Mouse (Mus musculus) cerebellum, adult 2 months (tissue): ENCODE results near the gene Matn4. TPM values are rescaled to one million over a fixed set of nuclear protein-coding genes. Genes with fewer than 3 reads are reported as not detected.

Source experiments
- DNase-seq, 2 experiments: peaks; one replicate each; pipeline ENCODE4 v3.0.0; 2021
- H3K27ac ChIP-seq: fragments of 200-500 bp; 2 replicates; pipeline ENCODE4 v1.5.1; 2012; ENCODE audit warnings: low read length, control low read depth, inconsistent platforms; ENCODE audit not compliant: insufficient read depth
- H3K27me3 ChIP-seq: fragments of 200-500 bp; 2 replicates; pipeline ENCODE4 v1.6.1; 2012; ENCODE audit warnings: inconsistent platforms, mild to moderate bottlenecking, low read length, moderate library complexity; ENCODE audit not compliant: control insufficient read depth, insufficient read depth
- H3K4me1 ChIP-seq: fragments of 200-500 bp; 2 replicates; pipeline ENCODE4 v1.6.1; 2011; ENCODE audit warnings: low read length; ENCODE audit not compliant: control insufficient read depth, insufficient read depth
- H3K4me3 ChIP-seq: fragments of 200-500 bp; replicated peaks from 2 replicates; pipeline ENCODE3; 2011; ENCODE audit warnings: mild to moderate bottlenecking, low read depth, low read length, control low read depth; ENCODE audit not compliant: insufficient read depth
- CTCF ChIP-seq: fragments of 200-500 bp; IDR thresholded peaks from 2 replicates; pipeline ENCODE4 v1.5.1; 2011; ENCODE audit warnings: low read depth, mild to moderate bottlenecking, control low read depth, low read length, moderate library complexity, borderline replicate concordance; ENCODE audit not compliant: insufficient read depth
- POLR2A ChIP-seq: fragments of 200-500 bp; IDR thresholded peaks from 2 replicates; pipeline ENCODE4 v1.6.1; 2011; ENCODE audit warnings: low read length, control low read depth, borderline replicate concordance; ENCODE audit not compliant: insufficient read depth
- WGBS: fragments of 180-500 bp; shearing (Covaris S2); methylation state at CpG from one replicate; pipeline ENCODE4 v1.1.7; 2018; 5-methylcytosine and 5-hydroxymethylcytosine counted together
- polyA plus RNA-seq: library from polyadenylated mRNA; depleted of rRNA; stranded (reverse); fragments of >200 nt; gene quantifications from 2 replicates; pipeline ENCODE4 v1.2.3, GENCODE M21; 2012

The Matn4 gene
- polyA plus RNA-seq, 1 experiment: 5.9 TPM

- H3K4me3 ChIP-seq: no peak overlapping the region
- no peaks in the 10 kb centered on the region for H3K4me1 ChIP-seq
- 52% methylated on average over 3 of the region's 3 CpGs for WGBS
- peak in 1 of 2 experiments; percentile 53 for DNase-seq
- TF ChIP-seq POLR2A (no peak), CTCF (no peak)
- no peaks in the 10 kb centered on the region for H3K27me3 ChIP-seq
- peak overlapping the region; percentile 32; the same call in 1 of the 2 replicates for H3K27ac ChIP-seq
Measured at GRCm38 (mm10) chr2:164439001-164439421, 34.1 kb upstream of the Matn4 start.

- no peaks in the 10 kb centered on the region for H3K27me3 ChIP-seq
- H3K4me1 ChIP-seq: no peaks in the 10 kb centered on the region
- no peak overlapping the region for H3K4me3 ChIP-seq
- peak overlapping the region; percentile 41 for H3K27ac ChIP-seq
- WGBS: 75% methylated on average over 8 of the region's 8 CpGs
- no peak for TF ChIP-seq CTCF
- no peak for TF ChIP-seq POLR2A
- no peak for DNase-seq
Measured at GRCm38 (mm10) chr2:164438257-164438656, 33.3 kb upstream of the Matn4 start.

GRCm38 (mm10) chr2:164437710-164438109 lies 32.8 kb upstream of the Matn4 start:
- peak overlapping the region; percentile 41; the same call in 1 of the 2 replicates for H3K27ac ChIP-seq
- H3K4me3 ChIP-seq: peak overlapping the region; percentile 16
- no peak for DNase-seq
- WGBS: 74% methylated on average over 6 of the region's 6 CpGs
- TF ChIP-seq POLR2A (no peak), CTCF (no peak)
- no peaks in the 10 kb centered on the region for H3K27me3 ChIP-seq
- H3K4me1 ChIP-seq: no peaks in the 10 kb centered on the region

- Histone ChIP-seq H3K27ac (peak overlapping the region; percentile 17; the same call in 1 of the 2 replicates), H3K4me1 (no peaks in the 10 kb centered on the region), H3K4me3 (no peak overlapping the region), H3K27me3 (no peaks in the 10 kb centered on the region)
- DNase-seq: no peak
- TF ChIP-seq CTCF (no peak), POLR2A (no peak)
- 55% methylated on average over 3 of the region's 3 CpGs for WGBS
Measured at GRCm38 (mm10) chr2:164436961-164437360, 32.0 kb upstream of the Matn4 start.

GRCm38 (mm10) chr2:164436215-164436913 lies 31.4 kb upstream of the Matn4 start:
- Histone ChIP-seq H3K27me3 (no peaks in the 10 kb centered on the region), H3K27ac (peak overlapping the region; percentile 17; the same call in 1 of the 2 replicates), H3K4me3 (no peak overlapping the region), H3K4me1 (no peaks in the 10 kb centered on the region)
- 26% methylated on average over 8 of the region's 8 CpGs for WGBS
- TF ChIP-seq POLR2A: no peak
- no peak for TF ChIP-seq CTCF
- DNase-seq: peak in 1 of 2 experiments; percentile 33

GRCm38 (mm10) chr2:164435216-164436090 lies 30.5 kb upstream of the Matn4 start:
- no peak for DNase-seq
- no peak overlapping the region for H3K4me3 ChIP-seq
- 56% methylated on average over 5 of the region's 5 CpGs for WGBS
- TF ChIP-seq POLR2A: no peak
- no peak for TF ChIP-seq CTCF
- H3K27ac ChIP-seq: no peak overlapping the region
- no peaks in the 10 kb centered on the region for H3K4me1 ChIP-seq
- H3K27me3 ChIP-seq: no peaks in the 10 kb centered on the region

- Histone ChIP-seq H3K27ac (no peak overlapping the region), H3K4me3 (no peak overlapping the region), H3K4me1 (no peaks in the 10 kb centered on the region), H3K27me3 (no peaks in the 10 kb centered on the region)
- WGBS: 79% methylated on average over 3 of the region's 3 CpGs
- DNase-seq: no peak
- no peak for TF ChIP-seq CTCF
- TF ChIP-seq POLR2A: no peak
Measured at GRCm38 (mm10) chr2:164434681-164435080, 29.7 kb upstream of the Matn4 start.
